Mouse (Mus musculus): Measurements from ENCODE around the gene Ifnl3. TPM values are rescaled to one million over a fixed set of nuclear protein-coding genes. Genes with fewer than 3 reads are reported as not detected.
"Not testable (repeated sequence)": the region's sequence is repeated elsewhere in the genome, so short reads cannot be mapped to it uniquely, and the experiment has no call there.

Gene Ifnl3
- polyA plus RNA-seq (2014; fragmentation: Nextera tagmentation; extraction: Ambion mirVana), result not detected in 2 replicates

- not testable (repeated sequence) for H3K27ac ChIP-seq (replicated peaks in 1 of 2; ENCODE audit: control insufficient read depth in 1 of 2, insufficient read depth in 1 of 2, low read depth in 2 of 2, low read length in 2 of 2); H3K4me3 ChIP-seq (ENCODE audit: control insufficient read depth in 1 of 2, insufficient read depth in 1 of 2, low read depth in 1 of 2, low read length in 2 of 2); ATAC-seq (ENCODE audit: insufficient number of reproducible peaks, insufficient read depth, low FRiP score, low read depth); H3K9ac ChIP-seq (ENCODE audit: low read length); H3K4me2 ChIP-seq (ENCODE audit: low read length); H3K4me1 ChIP-seq (ENCODE audit: control insufficient read depth in 2 of 2, insufficient read depth in 2 of 2, low read length in 2 of 2); H3K27me3 ChIP-seq (ENCODE audit: control insufficient read depth, insufficient read depth, low read length); H3K36me3 ChIP-seq (ENCODE audit: control insufficient read depth, insufficient read depth, low read length); H3K9me3 ChIP-seq (ENCODE audit: control insufficient read depth, low read length)
- 55% methylated on average over 5 of the region's 6 CpGs for WGBS
These were observed at the start of gene Ifnl3 for GRCm38 (mm10) chr7:28522536-28522935. Ifnl3 (plus strand) TSS chr7:28522836.

GRCm38 (mm10) chr7:28476191-28476590 lies 46.4 kb upstream of the Ifnl3 start:
- WGBS, result 84% methylated on average over 6 of the region's 6 CpGs
- Histone ChIP-seq H3K27me3 (ENCODE audit: control insufficient read depth, insufficient read depth, low read length) (no peaks in the 10 kb centered on the region), H3K4me3 (ENCODE audit: control insufficient read depth in 1 of 2, insufficient read depth in 1 of 2, low read depth in 1 of 2, low read length in 2 of 2) (no peak overlapping the region), H3K9me3 (ENCODE audit: control insufficient read depth, low read length) (no peaks in the 10 kb centered on the region), H3K9ac (ENCODE audit: low read length) (no peak overlapping the region), H3K27ac (replicated peaks in 1 of 2; ENCODE audit: control insufficient read depth in 1 of 2, insufficient read depth in 1 of 2, low read depth in 2 of 2, low read length in 2 of 2) (no peak overlapping the region), H3K36me3 (ENCODE audit: control insufficient read depth, insufficient read depth, low read length) (no peaks in the 10 kb centered on the region), H3K4me1 (ENCODE audit: control insufficient read depth in 2 of 2, insufficient read depth in 2 of 2, low read length in 2 of 2) (peaks cover 2 to 3% of the 10 kb centered on the region in 2 experiments; a peak in 3 of 4 replicates), H3K4me2 (ENCODE audit: low read length) (no peak overlapping the region)
- no peak for ATAC-seq (ENCODE audit: insufficient number of reproducible peaks, insufficient read depth, low FRiP score, low read depth)

- Histone ChIP-seq H3K4me1 (ENCODE audit: control insufficient read depth in 2 of 2, insufficient read depth in 2 of 2, low read length in 2 of 2) (no peaks in the 10 kb centered on the region), H3K36me3 (ENCODE audit: control insufficient read depth, insufficient read depth, low read length) (no peaks in the 10 kb centered on the region), H3K27me3 (ENCODE audit: control insufficient read depth, insufficient read depth, low read length) (no peaks in the 10 kb centered on the region), H3K4me3 (ENCODE audit: control insufficient read depth in 1 of 2, insufficient read depth in 1 of 2, low read depth in 1 of 2, low read length in 2 of 2) (no peak overlapping the region), H3K4me2 (ENCODE audit: low read length) (no peak overlapping the region), H3K9me3 (ENCODE audit: control insufficient read depth, low read length) (no peaks in the 10 kb centered on the region), H3K9ac (ENCODE audit: low read length) (no peak overlapping the region), H3K27ac (replicated peaks in 1 of 2; ENCODE audit: control insufficient read depth in 1 of 2, insufficient read depth in 1 of 2, low read depth in 2 of 2, low read length in 2 of 2) (no peak overlapping the region)
- 0 out of 2 replicates have a peak, but pooled peaks have one; percentile 54 for ATAC-seq (ENCODE audit: insufficient number of reproducible peaks, insufficient read depth, low FRiP score, low read depth)
- WGBS, result 85% methylated on average over 5 of the region's 5 CpGs
These were observed 45.3 kb upstream of the Ifnl3 start for GRCm38 (mm10) chr7:28477363-28477762.

- Histone ChIP-seq H3K9me3 (ENCODE audit: control insufficient read depth, low read length) (no peaks in the 10 kb centered on the region), H3K4me3 (ENCODE audit: control insufficient read depth in 1 of 2, insufficient read depth in 1 of 2, low read depth in 1 of 2, low read length in 2 of 2) (no peak overlapping the region), H3K27ac (replicated peaks in 1 of 2; ENCODE audit: control insufficient read depth in 1 of 2, insufficient read depth in 1 of 2, low read depth in 2 of 2, low read length in 2 of 2) (no peak overlapping the region), H3K4me2 (ENCODE audit: low read length) (no peak overlapping the region), H3K4me1 (ENCODE audit: control insufficient read depth in 2 of 2, insufficient read depth in 2 of 2, low read length in 2 of 2) (no peaks in the 10 kb centered on the region), H3K27me3 (ENCODE audit: control insufficient read depth, insufficient read depth, low read length) (no peaks in the 10 kb centered on the region), H3K9ac (ENCODE audit: low read length) (no peak overlapping the region), H3K36me3 (ENCODE audit: control insufficient read depth, insufficient read depth, low read length) (no peaks in the 10 kb centered on the region)
- 6% methylated on average over 8 of the region's 8 CpGs for WGBS
- ATAC-seq (ENCODE audit: insufficient number of reproducible peaks, insufficient read depth, low FRiP score, low read depth), result no peak
These were observed 43.8 kb upstream of the Ifnl3 start for GRCm38 (mm10) chr7:28478854-28479253.

GRCm38 (mm10) chr7:28482854-28483253 lies 39.8 kb upstream of the Ifnl3 start:
- no peaks in the 10 kb centered on the region for H3K9me3 ChIP-seq (ENCODE audit: control insufficient read depth, low read length)
- H3K4me3 ChIP-seq (ENCODE audit: control insufficient read depth in 1 of 2, insufficient read depth in 1 of 2, low read depth in 1 of 2, low read length in 2 of 2), result no peak overlapping the region
- WGBS, result 80% methylated on average over 11 of the region's 11 CpGs
- ATAC-seq (ENCODE audit: insufficient number of reproducible peaks, insufficient read depth, low FRiP score, low read depth), result no peak
- H3K27ac ChIP-seq (replicated peaks in 1 of 2; ENCODE audit: control insufficient read depth in 1 of 2, insufficient read depth in 1 of 2, low read depth in 2 of 2, low read length in 2 of 2), result no peak overlapping the region
- no peak overlapping the region for H3K9ac ChIP-seq (ENCODE audit: low read length)
- H3K4me2 ChIP-seq (ENCODE audit: low read length), result no peak overlapping the region
- peaks cover 11% of the 10 kb centered on the region for H3K27me3 ChIP-seq (ENCODE audit: control insufficient read depth, insufficient read depth, low read length)
- H3K4me1 ChIP-seq (ENCODE audit: control insufficient read depth in 2 of 2, insufficient read depth in 2 of 2, low read length in 2 of 2), result peaks cover 0 to 1% of the 10 kb centered on the region in 2 experiments; a peak in 2 of 4 replicates
- H3K36me3 ChIP-seq (ENCODE audit: control insufficient read depth, insufficient read depth, low read length), result no peaks in the 10 kb centered on the region

- no peak for ATAC-seq (ENCODE audit: insufficient number of reproducible peaks, insufficient read depth, low FRiP score, low read depth)
- Histone ChIP-seq H3K4me1 (ENCODE audit: control insufficient read depth in 2 of 2, insufficient read depth in 2 of 2, low read length in 2 of 2) (peaks cover 2 to 5% of the 10 kb centered on the region in 2 experiments; a peak in 3 of 4 replicates), H3K4me2 (ENCODE audit: low read length) (no peak overlapping the region), H3K36me3 (ENCODE audit: control insufficient read depth, insufficient read depth, low read length) (no peaks in the 10 kb centered on the region), H3K9ac (ENCODE audit: low read length) (no peak overlapping the region), H3K27ac (replicated peaks in 1 of 2; ENCODE audit: control insufficient read depth in 1 of 2, insufficient read depth in 1 of 2, low read depth in 2 of 2, low read length in 2 of 2) (no peak overlapping the region), H3K27me3 (ENCODE audit: control insufficient read depth, insufficient read depth, low read length) (peaks cover 18% of the 10 kb centered on the region), H3K4me3 (ENCODE audit: control insufficient read depth in 1 of 2, insufficient read depth in 1 of 2, low read depth in 1 of 2, low read length in 2 of 2) (no peak overlapping the region), H3K9me3 (ENCODE audit: control insufficient read depth, low read length) (no peaks in the 10 kb centered on the region)
- WGBS, result 35% methylated on average over 4 of the region's 4 CpGs
These were observed 38.4 kb upstream of the Ifnl3 start for GRCm38 (mm10) chr7:28484192-28484591.

GRCm38 (mm10) chr7:28488030-28488491 lies 34.6 kb upstream of the Ifnl3 start:
- H3K9ac ChIP-seq (ENCODE audit: low read length), result no peak overlapping the region
- ATAC-seq (ENCODE audit: insufficient number of reproducible peaks, insufficient read depth, low FRiP score, low read depth), result no peak
- no peaks in the 10 kb centered on the region for H3K36me3 ChIP-seq (ENCODE audit: control insufficient read depth, insufficient read depth, low read length)
- peaks cover 2 to 5% of the 10 kb centered on the region in 2 experiments; a peak in 3 of 4 replicates for H3K4me1 ChIP-seq (ENCODE audit: control insufficient read depth in 2 of 2, insufficient read depth in 2 of 2, low read length in 2 of 2)
- H3K4me3 ChIP-seq (ENCODE audit: control insufficient read depth in 1 of 2, insufficient read depth in 1 of 2, low read depth in 1 of 2, low read length in 2 of 2), result 0 out of 4 replicates have a peak overlapping the region, but pooled peaks of 1 of the 2 experiments have one; percentile 3
- WGBS, result 5% methylated on average over 16 of the region's 16 CpGs
- peaks cover 18% of the 10 kb centered on the region for H3K27me3 ChIP-seq (ENCODE audit: control insufficient read depth, insufficient read depth, low read length)
- H3K4me2 ChIP-seq (ENCODE audit: low read length), result peak overlapping the region; percentile 46
- no peak overlapping the region for H3K27ac ChIP-seq (replicated peaks in 1 of 2; ENCODE audit: control insufficient read depth in 1 of 2, insufficient read depth in 1 of 2, low read depth in 2 of 2, low read length in 2 of 2)
- H3K9me3 ChIP-seq (ENCODE audit: control insufficient read depth, low read length), result no peaks in the 10 kb centered on the region

GRCm38 (mm10) chr7:28490410-28490809 lies 32.2 kb upstream of the Ifnl3 start:
- Histone ChIP-seq H3K9ac (ENCODE audit: low read length) (no peak overlapping the region), H3K36me3 (ENCODE audit: control insufficient read depth, insufficient read depth, low read length) (no peaks in the 10 kb centered on the region), H3K27me3 (ENCODE audit: control insufficient read depth, insufficient read depth, low read length) (peaks cover 18% of the 10 kb centered on the region), H3K27ac (replicated peaks in 1 of 2; ENCODE audit: control insufficient read depth in 1 of 2, insufficient read depth in 1 of 2, low read depth in 2 of 2, low read length in 2 of 2) (no peak overlapping the region), H3K4me2 (ENCODE audit: low read length) (0 out of 2 replicates have a peak overlapping the region, but pooled peaks have one; percentile 19), H3K9me3 (ENCODE audit: control insufficient read depth, low read length) (no peaks in the 10 kb centered on the region), H3K4me1 (ENCODE audit: control insufficient read depth in 2 of 2, insufficient read depth in 2 of 2, low read length in 2 of 2) (peaks cover 2 to 5% of the 10 kb centered on the region in 2 experiments; a peak in 3 of 4 replicates), H3K4me3 (ENCODE audit: control insufficient read depth in 1 of 2, insufficient read depth in 1 of 2, low read depth in 1 of 2, low read length in 2 of 2) (no peak overlapping the region)
- ATAC-seq (ENCODE audit: insufficient number of reproducible peaks, insufficient read depth, low FRiP score, low read depth), result no peak
- WGBS, result 3% methylated on average over 10 of the region's 10 CpGs
